Mouse (Mus musculus): ENCODE results near the gene Grb10. TPM values are rescaled to one million over a fixed set of nuclear protein-coding genes. Genes with fewer than 3 reads are reported as not detected.

The Grb10 gene
- 17.7 TPM for polyA plus RNA-seq (2014; fragmentation: Illumina TruSeq; extraction: RNeasy Lipid Tissue Mini Kit (QIAGEN cat#74804); ENCODE audit: low read depth, low replicate concordance)

DNA sequence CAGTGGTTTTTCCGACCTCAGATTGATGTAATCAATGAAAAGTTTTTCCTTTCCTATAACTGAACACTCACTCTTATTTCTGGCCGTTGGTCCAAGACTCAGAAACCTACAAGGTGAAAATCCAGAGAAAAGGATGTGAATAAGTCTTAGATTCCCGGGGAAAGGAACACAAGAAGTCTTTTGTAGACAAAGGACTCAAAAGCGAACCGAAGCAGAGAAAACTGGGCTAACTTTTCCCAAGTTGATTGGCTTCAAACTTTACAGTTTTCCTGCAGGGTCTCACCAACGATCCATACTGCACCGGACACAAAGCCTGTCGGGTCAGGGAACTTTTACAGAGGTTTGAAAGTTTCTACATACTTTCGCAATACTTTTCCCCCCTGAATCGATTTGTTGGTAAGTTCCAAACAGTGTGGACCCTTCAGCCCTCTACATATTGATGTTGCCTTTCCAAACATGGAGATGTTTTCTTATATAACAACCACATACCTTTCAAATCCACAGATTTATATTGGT is at the start of gene Grb10:
TSS of gene Grb10 (minus strand) at position 214 of the 516 bp plus-strand sequence.

DNA sequence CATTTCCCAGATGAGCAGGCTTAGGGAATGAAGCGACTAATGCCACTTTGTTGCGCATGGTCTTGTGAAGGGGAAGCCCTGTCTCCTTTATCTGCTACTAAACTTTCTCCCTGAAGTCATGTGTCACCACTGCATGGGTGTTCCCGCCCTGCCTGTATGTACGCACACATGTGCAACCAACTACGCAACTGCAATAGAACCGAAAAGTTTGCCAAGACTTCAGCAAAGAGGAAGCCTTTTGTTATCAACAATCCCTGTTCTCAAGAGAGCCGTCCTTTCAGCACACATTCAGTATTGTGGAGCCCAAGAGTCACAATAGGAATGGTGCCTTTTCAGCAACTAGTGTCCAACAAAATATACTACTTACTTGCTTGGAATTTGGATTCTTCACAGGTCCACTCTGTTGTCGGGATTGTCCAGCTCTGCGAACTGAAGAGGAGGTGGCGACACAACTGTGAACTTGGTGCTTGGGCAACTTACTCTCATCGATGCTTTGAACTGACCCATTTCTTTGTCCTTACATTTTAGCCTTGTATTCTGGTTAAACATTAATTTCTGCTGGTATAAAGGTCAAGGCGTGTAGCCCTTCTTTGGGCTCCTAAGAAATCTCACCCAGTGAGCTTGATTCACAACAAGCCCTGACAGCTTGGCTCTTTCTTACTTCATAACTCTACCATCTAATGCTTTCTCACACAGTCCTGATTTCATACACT is 140.7 kb downstream of the Grb10 start, which contains the start of gene Ddc:
TSS of gene Ddc (minus strand) at position 500 of the 713 bp plus-strand sequence.

Other genes starting within 250 kb of the Grb10 start
- 1.5 TPM for gene Fignl1, start 229.7 kb downstream of the Grb10 start, polyA plus RNA-seq (2014; fragmentation: Illumina TruSeq; extraction: RNeasy Lipid Tissue Mini Kit (QIAGEN cat#74804); ENCODE audit: low read depth, low replicate concordance)
- 5.8 TPM for gene Ddc, start 140.5 kb downstream of the Grb10 start, polyA plus RNA-seq (2014; fragmentation: Illumina TruSeq; extraction: RNeasy Lipid Tissue Mini Kit (QIAGEN cat#74804); ENCODE audit: low read depth, low replicate concordance)

Data from adipose tissue, adult 10 weeks (tissue).